ENCODE assay signal across 26 mouse cellular contexts in the genomic region with DNA sequence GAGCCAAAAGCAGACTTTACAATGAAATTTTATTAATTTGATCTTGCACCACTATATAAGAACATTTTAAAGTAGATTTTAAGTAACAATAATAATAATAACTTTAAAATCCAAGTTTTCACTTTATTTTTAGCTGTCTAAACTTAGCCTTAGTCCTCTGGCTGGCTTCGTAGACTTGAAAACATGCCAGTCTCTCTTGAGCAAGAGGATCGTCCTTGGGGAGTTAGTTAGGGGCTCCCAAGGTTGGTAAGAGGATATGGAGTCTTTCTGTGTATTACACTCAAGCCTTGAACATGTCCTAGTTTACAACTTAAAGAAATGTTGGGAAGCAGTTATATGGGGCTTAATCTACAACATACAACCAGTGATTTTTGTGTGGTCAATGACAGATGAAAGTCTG.
DNase-seq lines count a peak whose midpoint lies in the region; TF ChIP-seq lines count a peak whose summit lies in the region.
"Had no signal": no experiment of that assay in that cellular context is flagged by ENCODE, and none has a peak within 500 bp of the region (broad histone marks: within the 10 kb centered on the region; RNA-seq: fewer than 3 reads in every experiment).

No protein-coding gene starts in this region.

- H3K27ac ChIP-seq in heart, adult 2 months = peak overlapping the region; percentile 16; the same call in 1 of the 2 replicates
- H3K27ac ChIP-seq: embryonic facial prominence, embryonic 15.5 days; hindbrain, embryonic 10.5 days; kidney, embryonic 15.5 days; limb, embryonic 10.5 days; liver, embryonic 15.5 days; lung, embryonic 15.5 days; midbrain, embryonic 13.5 days; neural tube, embryonic 12.5 days; stomach, postnatal 0 days had no signal

- H3K36me3 ChIP-seq in heart, adult 2 months (ENCODE audit: control insufficient read depth, insufficient read depth, low read length) = peaks cover 3% of the 10 kb centered on the region; the same call in 1 of the 2 replicates
- H3K36me3 ChIP-seq: embryonic facial prominence, embryonic 15.5 days; hindbrain, embryonic 10.5 days; kidney, embryonic 15.5 days; limb, embryonic 10.5 days; liver, embryonic 15.5 days; lung, embryonic 15.5 days; midbrain, embryonic 13.5 days; neural tube, embryonic 12.5 days had no signal

- no peak for TF ChIP-seq CTCF in heart, adult 2 months (IDR thresholded peaks at IDR 0.05)

- H3K27me3 ChIP-seq in heart, adult 2 months (ENCODE audit: control insufficient read depth, insufficient read depth, low read length) = no peaks in the 10 kb centered on the region
- H3K27me3 ChIP-seq: embryonic facial prominence, embryonic 15.5 days; kidney, embryonic 15.5 days; liver, embryonic 15.5 days; lung, embryonic 15.5 days; megakaryocyte, embryonic 14.5 days; midbrain, embryonic 13.5 days; neural tube, embryonic 12.5 days had no signal

- H3K9ac ChIP-seq in heart, adult 2 months (ENCODE audit: low read depth, low read length) = no peak overlapping the region
- H3K9ac ChIP-seq: embryonic facial prominence, embryonic 15.5 days; kidney, embryonic 15.5 days; liver, embryonic 15.5 days; lung, embryonic 15.5 days; midbrain, embryonic 13.5 days; neural tube, embryonic 12.5 days had no signal

- no peak for TF ChIP-seq EP300 in heart, adult 2 months (IDR thresholded peaks at IDR 0.05; ENCODE audit: insufficient read depth, low read depth, low read length)

- WGBS in heart, adult 2 months = 42% methylated on average over 2 of the region's 2 CpGs

- no peak overlapping the region for H3K4me3 ChIP-seq in heart, adult 2 months
- H3K4me3 ChIP-seq: embryonic facial prominence, embryonic 15.5 days; hindbrain, embryonic 10.5 days; kidney, embryonic 15.5 days; limb, embryonic 10.5 days; liver, embryonic 15.5 days; lung, embryonic 15.5 days; megakaryocyte, embryonic 14.5 days; midbrain, embryonic 13.5 days; neural tube, embryonic 12.5 days had no signal

- TF ChIP-seq POLR2A in heart, adult 2 months (IDR thresholded peaks at IDR 0.05; ENCODE audit: insufficient read depth, low read depth, low read length) = no peak

- intact Hi-C loops in heart, adult 2 months (cut with DNase I) = no loop called here
- intact Hi-C loops in heart, postnatal 25 days (cut with DNase I) = no loop called here

- no peaks in the 10 kb centered on the region for H3K79me2 ChIP-seq in heart, adult 2 months (replicated peaks; ENCODE audit: control insufficient read depth, insufficient read depth, low read length)

- H3K4me1 ChIP-seq in heart, adult 2 months (ENCODE audit: control insufficient read depth, insufficient read depth, low read length) = no peaks in the 10 kb centered on the region
- H3K4me1 ChIP-seq: embryonic facial prominence, embryonic 15.5 days; hindbrain, embryonic 10.5 days; kidney, embryonic 15.5 days; limb, embryonic 10.5 days; liver, embryonic 15.5 days; lung, embryonic 15.5 days; megakaryocyte, embryonic 14.5 days; midbrain, embryonic 13.5 days; neural tube, embryonic 12.5 days had no signal

- DNase-seq in heart, adult 2 months = peak in 1 of 2 experiments; percentile 24
- no peak for DNase-seq in heart, postnatal 25 days (ENCODE audit: low spot score)
- peak; percentile 2 for DNase-seq in ovary, postnatal 14 days (ENCODE audit: low spot score)
- no peak for DNase-seq in ovary, postnatal 10 days (ENCODE audit: low spot score)
- DNase-seq in adrenal gland, postnatal 14 days = peak; percentile 64
- no peak for DNase-seq in frontal cortex, postnatal 25 days (ENCODE audit: low spot score in 2 of 2)
- no peak for DNase-seq in left cerebral cortex, adult 11 months (ENCODE audit: low spot score)
- DNase-seq: cerebellum, adult 8-10 months; cerebellum, postnatal 36 days; embryo, embryonic 11 days; gastrocnemius, postnatal 25 days; kidney, postnatal 4 days; liver; lung, postnatal 36 days; thymus, adult 2 months; thymus, postnatal 4 days had no signal

Comparison
In these comparisons a context has a peak if more than half of its experiments do, and no peak if none do; other contexts are left out.
1. DNase-seq: peak in ovary, postnatal 14 days (single experiment) and adrenal gland, postnatal 14 days (single experiment); none in heart, postnatal 25 days (single experiment), ovary, postnatal 10 days (single experiment), frontal cortex, postnatal 25 days (0 of 2) and left cerebral cortex, adult 11 months (single experiment).